Mouse (Mus musculus) testis, adult 10 weeks (tissue): ENCODE data around the gene Tor1b. TPM values are rescaled to one million over a fixed set of nuclear protein-coding genes. Genes with fewer than 3 reads are reported as not detected.

ENCODE experiments used
- polyA plus RNA-seq: library from polyadenylated mRNA; stranded (reverse); fragments of 350-450 nt; fragmentation: Illumina TruSeq; extraction: RNeasy Lipid Tissue Mini Kit (QIAGEN cat#74804); gene quantifications from one replicate; pipeline ENCODE4 v1.2.3, GENCODE M21; 2014; ENCODE audit warnings: low read depth, low replicate concordance

Gene Tor1b
- polyA plus RNA-seq, result 9.0 TPM

DNA sequence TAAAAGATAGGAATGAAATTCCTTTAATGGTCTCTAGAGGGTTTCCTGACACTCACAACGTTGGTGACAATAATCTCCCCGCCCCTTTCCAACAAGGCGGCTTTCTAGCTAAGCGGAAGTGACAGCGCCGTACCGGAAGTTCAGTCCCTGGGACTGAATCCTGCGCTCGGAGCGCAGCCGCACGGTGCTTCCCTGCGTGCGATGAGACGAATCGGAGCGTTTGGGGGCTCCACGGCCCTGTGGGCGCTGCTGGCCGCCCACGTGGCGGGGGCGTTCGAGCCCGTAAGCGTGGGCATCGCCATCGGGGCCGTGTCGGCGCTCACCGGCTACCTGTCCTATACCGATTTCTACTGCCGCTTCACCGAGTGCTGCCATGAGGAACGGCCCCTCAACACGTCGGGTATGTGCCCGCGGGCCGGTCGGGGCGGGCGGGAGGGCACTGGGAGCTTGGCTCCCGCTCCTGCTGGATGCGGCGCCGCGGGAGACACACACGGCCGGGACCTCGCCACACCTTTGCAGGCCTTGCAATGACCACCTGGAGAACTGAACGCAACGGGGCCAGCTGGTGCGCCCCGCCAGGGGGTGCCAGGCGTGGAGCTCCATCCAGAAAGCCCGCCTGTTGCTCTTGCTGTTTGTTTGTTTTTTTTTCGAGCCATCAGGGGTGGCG is at the start of gene Tor1b:
Gene Tor1b (plus strand): TSS at position 136 of the 667 bp plus-strand sequence.

DNA sequence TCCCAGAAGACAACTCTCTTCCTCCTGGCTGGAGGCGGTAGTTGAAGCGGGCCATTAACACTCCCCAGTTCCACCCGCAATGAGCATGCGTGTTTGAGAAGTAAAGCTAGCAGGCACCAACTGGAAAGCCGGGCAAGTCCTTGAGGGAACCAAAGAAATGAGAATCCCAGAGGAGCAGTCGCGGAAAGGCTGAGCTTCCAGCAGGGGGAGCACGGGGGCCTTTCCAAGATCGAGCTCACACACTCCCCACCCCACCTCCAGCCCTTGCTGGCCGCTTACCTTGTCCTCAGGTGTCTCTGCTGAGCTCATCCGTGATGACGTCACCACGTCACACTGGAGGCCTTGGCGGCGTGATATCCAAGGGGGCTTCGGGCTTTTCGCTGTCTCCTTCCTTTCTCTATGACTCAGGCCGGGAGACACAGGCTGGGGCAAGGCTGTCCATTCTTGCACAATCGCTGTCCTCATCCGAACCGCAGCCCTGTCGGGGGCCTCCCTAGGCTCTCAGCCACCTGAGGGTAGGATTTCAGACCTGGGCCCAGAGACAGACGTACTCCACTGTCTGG is 23.2 kb upstream of the Tor1b start, which contains the start of gene Ptges:
Gene Ptges (minus strand): TSS at position 381 of the 563 bp plus-strand sequence.

DNA sequence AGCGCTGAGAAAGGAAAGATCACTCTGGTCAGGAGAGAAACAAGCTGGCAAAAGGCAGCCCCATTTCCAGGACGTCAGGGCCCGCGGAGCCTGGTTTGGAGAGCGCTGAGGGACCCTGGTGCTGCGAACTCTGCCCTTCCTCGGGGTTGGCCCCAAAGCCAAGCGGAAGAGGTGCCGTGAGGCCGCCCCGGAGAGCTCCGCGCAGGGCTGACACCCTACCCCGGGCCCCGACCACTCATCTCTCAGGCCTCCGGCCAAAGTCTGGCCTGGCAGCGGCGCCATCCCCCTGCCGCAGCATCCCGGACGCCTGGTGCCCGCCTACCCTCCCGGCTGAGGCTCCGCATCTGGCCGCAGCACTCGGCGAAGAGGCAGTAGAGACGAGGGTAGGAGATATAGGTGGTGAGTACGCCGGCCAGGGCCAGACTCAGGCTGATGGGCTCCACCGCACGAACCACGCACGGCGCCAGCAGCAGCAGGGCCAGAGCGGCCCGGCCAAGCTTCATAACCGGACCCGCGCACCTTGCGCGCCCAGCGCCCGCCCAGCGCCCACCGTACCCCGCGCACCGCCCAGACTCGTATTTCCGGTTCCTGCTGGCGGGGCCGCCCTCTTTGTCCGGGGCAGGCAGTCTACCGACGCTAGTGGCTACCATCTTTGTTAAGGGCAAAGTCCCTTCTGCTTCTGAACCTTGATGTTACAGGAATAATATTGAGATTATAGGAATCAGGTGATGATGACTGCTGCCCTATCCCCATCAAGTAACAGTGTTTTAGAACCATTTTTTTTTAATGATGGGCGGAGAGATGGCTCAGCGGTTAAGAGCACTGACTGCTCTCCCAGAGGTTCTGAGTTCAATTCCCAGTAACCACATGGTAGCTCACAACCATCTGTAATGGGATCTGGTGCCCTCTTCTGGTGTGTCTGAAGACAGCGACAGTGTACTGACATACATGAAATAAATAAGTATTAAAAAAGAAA is 14.9 kb downstream of the Tor1b start, which contains the start of gene Tor1a:
Gene Tor1a (minus strand): TSS at position 582 of the 976 bp plus-strand sequence.

GRCm38 (mm10) chr2:30981790-30982513 is 29.2 kb downstream of the Tor1b start, which contains the start of the genes BC005624 and Usp20:
Gene BC005624, minus strand, starts transcription at chr2:30982201.
Gene Usp20, plus strand, starts transcription at chr2:30982279.

Other genes with a start within 250 kb of the Tor1b start
- 38.4 TPM for gene 1700001O22Rik, start 149.3 kb upstream of the Tor1b start, polyA plus RNA-seq
- 2.3 TPM for gene Ntmt1, start 145.1 kb upstream of the Tor1b start, polyA plus RNA-seq
- 0.38 TPM for gene Asb6, start 122.6 kb upstream of the Tor1b start, polyA plus RNA-seq
- gene Prrx2, start 118.0 kb upstream of the Tor1b start, polyA plus RNA-seq, result not detected
- gene Ptges, start 23.1 kb upstream of the Tor1b start, polyA plus RNA-seq, result 0.67 TPM
- 2.7 TPM for gene Tor1a, start 15.0 kb downstream of the Tor1b start, polyA plus RNA-seq
- 12.4 TPM for gene BC005624, start 29.2 kb downstream of the Tor1b start, polyA plus RNA-seq
- gene Usp20, start 29.3 kb downstream of the Tor1b start, polyA plus RNA-seq, result 4.7 TPM
- gene Fnbp1, start 189.0 kb downstream of the Tor1b start, polyA plus RNA-seq, result 9.1 TPM
- 49.4 TPM for gene Gpr107, start 199.4 kb downstream of the Tor1b start, polyA plus RNA-seq